Mouse (Mus musculus) skeletal muscle tissue, adult 2 months (tissue): ENCODE results near the gene Gm20479.

Source experiments
- DNase-seq: peaks from one replicate; pipeline ENCODE4 v3.0.0-alpha.2; 2012; ENCODE audit warnings: low read depth, low spot score

Gm20479 gene

DNA sequence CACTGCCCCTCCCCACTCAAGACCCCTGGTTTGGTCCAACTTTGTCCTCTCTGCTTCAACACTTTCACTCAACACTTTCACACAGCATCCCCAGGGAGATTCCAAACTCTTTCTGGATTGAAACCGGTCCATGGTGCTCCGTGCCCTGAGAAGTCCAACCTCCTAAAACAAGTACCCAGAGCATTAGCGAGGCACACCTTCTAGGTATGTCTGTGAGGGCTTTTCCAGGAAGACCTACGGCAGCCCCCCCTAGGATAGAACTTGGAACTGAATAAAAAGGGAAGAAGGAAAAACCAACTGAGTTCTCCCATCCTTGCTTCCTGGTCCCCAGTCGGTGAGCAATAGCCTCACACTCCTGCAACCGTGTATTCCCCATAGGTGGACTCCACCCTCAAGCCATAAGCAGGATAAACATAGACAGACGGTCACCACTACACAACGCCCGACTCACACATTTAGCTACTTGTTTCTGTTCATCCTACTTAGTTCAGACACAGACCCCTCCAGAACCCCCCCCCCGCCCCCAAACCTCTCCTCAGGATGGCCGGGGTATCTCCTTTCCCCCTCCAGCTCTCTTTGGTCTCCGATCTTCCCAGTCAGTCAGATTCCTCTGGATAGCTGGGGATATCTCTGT is 45.5 kb downstream of the Gm20479 start:
- DNase-seq = no peak

DNA sequence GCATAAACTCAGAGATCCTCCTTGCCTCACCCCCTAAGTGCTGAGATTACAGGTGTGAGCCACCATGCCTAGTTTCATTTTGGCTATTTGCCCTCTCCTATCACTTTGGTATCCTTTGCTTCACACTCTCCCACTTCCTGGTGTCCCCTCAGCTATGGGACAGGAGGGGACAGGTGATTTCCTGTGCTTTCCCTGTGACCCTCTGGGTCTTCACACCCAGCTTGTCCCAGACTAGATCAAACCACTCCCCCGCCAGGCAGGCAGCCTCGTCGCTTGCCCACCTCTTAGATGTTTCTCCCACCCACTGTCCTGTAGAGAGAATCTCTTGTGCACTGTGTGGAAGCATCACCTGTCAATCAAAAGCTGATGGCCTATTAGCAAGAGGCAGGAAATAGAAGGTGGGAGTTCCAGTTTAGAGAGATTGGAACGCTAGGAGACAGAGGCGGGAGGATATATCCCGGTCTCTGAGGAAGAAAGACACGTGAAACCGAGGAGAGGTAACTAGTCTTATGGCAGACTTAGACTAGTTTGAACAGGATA is 46.2 kb downstream of the Gm20479 start:
- no peak for DNase-seq

DNA sequence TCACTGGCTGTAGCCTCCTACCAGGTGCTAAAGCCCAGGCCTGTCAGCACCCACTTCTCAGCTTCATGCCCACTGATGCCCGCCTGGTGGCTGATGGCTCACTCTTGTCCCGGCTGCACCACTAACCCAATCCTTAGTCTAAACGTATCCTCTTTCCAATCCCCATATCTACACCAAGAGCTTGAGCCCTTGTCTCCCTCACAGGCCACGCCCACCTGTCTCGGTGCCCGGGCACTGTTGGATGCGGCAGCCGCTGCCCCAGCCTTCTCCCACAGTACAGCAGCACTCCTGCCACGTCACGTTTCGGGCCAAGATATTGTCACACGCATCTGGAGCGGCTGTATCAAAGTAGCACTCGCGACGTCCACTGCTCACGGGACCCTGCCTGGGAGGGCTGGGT is 46.9 kb downstream of the Gm20479 start:
- DNase-seq = no peak

DNA sequence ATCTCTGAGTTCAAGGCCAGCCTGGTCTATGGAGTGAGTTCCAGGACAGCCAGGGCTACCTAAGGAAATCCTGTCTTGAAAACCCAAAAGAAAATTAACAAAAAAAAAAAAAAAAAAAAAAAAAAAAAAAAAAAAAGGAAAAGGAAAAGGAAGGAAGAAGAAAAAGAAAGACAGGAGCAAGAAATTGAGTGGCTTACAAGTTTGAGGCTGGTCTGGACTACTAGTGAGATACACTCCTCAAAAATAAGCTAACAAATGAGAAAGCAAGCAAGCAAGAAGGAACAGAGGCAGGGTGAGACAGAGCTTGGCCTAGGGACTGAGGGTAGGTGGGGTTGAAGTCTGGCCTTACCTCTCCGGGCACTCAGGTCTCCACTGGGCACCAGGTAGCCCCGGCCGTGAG is 47.4 kb downstream of the Gm20479 start:
- DNase-seq = no peak

DNA sequence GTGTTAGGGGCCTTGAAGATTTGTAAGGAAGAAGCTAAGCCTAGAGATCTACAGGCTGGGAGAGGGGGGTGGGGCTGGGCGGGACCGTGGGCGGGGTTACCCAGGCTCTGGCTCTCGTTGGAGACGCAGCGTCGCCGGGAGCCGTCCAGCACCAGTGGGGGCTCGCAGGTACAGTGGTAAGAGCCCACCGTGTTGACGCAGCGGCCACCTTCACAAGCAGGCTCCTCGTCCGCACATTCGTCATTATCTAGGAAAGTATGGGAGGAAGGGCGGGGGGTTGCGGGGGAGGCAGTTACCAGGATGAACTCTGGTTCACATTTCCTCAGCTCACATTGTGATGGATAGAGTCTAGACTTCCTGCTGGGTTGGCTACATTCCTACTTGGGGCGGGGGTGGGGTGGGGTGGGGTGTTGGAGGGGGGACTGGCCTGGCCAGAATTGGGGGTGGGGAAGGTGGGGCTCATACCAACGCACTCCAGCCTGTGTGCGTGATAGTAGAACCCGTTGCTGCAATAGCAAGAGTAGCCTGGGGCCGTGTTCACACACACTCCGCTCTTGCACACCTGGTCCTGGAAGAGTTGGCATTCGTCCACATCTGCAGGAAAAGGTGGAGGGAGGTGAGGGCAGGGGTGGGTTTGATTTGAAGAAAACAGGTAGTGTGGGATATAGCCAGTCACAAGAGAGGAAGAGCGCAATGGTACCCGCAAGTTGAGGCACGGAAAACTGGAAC is 48.2 kb downstream of the Gm20479 start:
- DNase-seq = no peak

DNA sequence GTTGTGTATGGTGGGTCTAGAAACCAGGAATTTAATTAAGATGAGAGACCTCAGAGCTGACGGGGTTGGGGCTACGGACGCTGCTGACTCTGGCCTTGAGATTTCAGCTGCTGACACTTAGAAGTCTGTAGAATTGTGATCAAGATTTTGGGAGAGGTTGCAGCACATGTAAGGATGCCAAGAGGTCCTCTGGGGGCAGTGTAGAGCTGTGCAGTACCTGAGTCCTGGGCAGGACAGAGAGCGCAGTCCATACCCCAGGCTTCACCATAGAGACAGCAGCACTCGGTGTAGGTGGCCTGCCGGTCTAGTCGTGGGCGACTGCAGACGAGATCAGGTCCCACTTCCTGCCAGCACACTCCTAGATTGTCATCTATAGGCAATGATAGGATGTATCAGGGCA is 49.7 kb downstream of the Gm20479 start:
- no peak for DNase-seq

DNA sequence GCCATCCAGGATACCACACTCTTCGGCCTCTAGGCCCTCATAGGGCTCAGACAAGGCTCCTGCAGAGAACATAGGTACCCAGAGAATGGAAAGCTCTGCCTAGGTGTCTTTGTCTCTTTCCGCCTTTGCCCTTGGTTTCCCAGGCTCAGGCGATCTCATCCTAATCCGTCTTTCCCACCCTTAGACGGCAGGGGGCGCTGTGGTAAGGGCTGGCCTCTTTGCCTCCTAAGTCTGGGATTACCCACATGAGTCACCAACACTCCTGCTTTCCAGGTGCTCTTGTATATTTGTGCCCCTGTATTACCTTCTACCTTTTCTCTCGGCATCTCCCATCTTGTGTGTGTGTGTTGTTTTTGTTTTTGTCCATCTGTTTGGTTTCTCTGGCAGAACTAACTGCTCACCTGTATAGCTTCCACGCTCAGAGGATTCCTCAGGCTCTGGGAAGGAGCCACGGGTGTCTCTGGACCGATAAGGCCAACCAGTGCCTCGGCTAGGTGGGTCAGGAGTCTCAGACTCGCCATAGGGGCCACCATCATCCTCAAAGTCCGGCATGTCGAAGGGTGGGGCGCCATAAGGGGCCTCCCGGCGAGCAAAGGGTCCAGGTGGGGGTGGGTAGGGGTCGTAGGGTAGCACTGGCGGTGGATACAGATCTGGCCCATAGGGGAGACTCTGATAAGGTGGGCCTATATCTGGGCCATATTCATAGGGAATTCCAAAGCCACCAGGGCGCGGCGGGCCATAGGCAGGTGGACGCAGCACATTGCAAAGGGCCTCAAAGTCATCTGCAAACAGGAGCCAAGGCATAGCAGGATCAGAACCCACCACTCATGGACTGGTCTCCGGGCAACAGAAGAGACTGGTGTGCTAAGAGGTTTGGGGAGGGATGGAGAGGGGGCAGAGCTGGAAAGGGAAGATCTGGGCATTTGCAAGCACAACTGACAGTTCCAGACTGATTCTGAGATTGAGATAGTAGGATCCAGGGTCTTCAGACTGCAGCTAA is 50.8 kb downstream of the Gm20479 start:
- DNase-seq = no peak

DNA sequence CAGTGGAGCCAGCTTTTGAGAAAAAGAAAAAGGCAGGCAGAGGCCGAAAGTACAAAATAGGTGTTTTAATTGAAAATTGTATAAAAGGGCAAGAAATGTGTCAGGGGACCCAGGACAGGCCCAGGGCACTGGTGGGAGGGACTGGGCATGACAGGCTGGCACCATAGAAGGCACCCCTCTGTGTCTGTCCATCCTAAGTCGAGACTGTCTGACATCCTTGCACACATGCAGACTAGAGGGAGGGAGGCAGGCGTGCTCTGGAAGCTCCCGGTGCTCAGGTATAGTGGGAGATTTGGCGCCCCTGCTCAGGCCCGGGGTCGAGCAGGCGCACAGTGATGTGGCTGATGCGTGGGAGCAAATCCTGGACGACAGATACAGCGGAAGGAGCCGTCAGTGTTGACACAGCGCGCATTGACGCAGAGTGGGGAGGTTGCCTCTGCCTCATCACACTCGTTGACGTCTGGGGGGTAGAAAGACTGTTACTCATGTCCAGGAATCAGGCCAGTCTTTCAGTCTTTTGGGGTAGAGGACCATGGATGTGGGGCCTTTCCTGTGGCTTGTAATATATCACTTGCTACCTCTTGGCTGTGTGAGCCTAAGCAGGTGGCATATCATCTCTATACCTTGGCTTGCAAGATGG is 52.0 kb downstream of the Gm20479 start:
- no peak for DNase-seq
